Mouse (Mus musculus) neutrophil, adult 5-6 weeks (primary cell): ENCODE measurements around the gene Nodal. TPM values are rescaled to one million over a fixed set of nuclear protein-coding genes. Genes with fewer than 3 reads are reported as not detected.
"Not testable (repeated sequence)": the region's sequence is repeated elsewhere in the genome, so short reads cannot be mapped to it uniquely, and the experiment has no call there.

Experiments used
- ATAC-seq: fragments of 151-379, 151-347 bp; 2 replicates; pipeline ENCODE4 v1.8.0; 2017; ENCODE audit warnings: mild to moderate bottlenecking, moderate TSS enrichment; ENCODE audit not compliant: insufficient number of reproducible peaks, poor library complexity, low FRiP score, severe bottlenecking; ENCODE audit errors: extremely low read depth
- total RNA-seq: library from RNA; stranded (forward); fragments of 200-1000 nt; gene quantifications from 2 replicates; pipeline ENCODE4 v1.2.3, GENCODE M21; 2017

The Nodal gene
- total RNA-seq, 1 experiment from 2014 or later, result not detected

- ATAC-seq, result no peak
Measured at GRCm38 (mm10) chr10:61424500-61424899, 6.7 kb downstream of the Nodal start.

DNA sequence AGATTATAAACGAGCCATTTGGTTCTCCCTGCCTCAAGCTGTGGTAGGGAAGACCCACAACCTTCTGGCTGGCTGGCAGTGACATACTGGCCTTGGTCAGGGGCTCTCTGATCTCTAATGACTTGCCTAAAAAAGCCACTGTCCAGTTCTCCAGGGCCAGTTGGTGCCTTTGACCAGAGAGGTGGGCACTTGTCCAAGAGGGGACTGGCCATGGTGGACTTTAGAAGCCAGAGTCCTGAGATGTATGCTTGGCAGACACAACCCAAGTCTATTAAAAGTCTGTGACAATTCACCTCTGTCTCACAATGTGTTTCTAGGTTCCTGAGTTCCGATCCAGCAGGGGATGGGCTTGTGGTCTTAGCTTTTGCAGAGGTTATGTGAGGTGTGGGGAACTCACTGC, 7.3 kb downstream of the Nodal start:
- ATAC-seq, result no peak

DNA sequence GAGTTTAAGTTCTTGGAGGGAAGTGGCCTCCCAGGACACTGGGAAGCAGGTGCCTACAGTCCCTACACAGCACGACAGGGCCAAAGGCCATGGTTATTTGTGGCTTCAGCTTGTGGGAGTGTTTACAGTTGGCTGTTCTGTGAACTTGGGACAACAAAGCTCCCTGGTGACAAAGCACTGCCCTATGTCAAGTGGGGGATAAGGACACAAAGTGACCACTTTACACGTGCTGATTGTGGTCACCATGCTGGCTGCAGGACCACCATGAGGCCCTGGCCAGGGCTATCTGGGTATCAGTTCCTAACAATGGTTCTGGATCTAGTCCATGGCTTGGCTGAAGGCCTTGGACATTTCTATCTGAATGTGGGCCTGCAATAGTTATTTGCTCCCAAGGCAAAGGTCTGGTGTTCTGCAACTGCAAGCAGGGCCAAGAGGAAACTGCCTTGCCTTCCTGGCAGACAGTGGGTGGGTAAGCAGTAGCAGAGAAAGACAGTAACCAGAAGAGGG, 8.5 kb downstream of the Nodal start:
- ATAC-seq, result no peak

GRCm38 (mm10) chr10:61427951-61428350, 10.2 kb downstream of the Nodal start:
- no peak for ATAC-seq

GRCm38 (mm10) chr10:61428416-61428815, 10.6 kb downstream of the Nodal start:
- ATAC-seq, result no peak

DNA sequence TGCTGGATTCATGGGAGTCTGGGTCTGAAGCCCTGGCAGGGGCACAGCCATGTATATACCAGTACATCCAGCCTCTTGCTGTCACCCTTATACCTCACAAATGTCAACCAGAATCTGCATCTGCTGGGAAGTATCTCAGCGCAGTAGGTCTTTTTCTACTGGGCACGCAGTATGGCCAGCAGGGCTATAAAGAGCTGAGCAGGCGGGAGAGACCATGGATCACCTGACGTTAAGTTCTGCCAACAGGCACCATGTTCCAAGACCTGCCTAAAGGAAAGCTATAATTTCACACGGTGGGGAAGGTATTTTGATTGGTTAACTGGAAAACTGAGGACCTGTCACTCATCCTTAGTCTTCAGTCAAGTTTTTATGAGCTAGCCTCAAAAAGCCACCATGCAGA, 11.3 kb downstream of the Nodal start:
- no peak for ATAC-seq

DNA sequence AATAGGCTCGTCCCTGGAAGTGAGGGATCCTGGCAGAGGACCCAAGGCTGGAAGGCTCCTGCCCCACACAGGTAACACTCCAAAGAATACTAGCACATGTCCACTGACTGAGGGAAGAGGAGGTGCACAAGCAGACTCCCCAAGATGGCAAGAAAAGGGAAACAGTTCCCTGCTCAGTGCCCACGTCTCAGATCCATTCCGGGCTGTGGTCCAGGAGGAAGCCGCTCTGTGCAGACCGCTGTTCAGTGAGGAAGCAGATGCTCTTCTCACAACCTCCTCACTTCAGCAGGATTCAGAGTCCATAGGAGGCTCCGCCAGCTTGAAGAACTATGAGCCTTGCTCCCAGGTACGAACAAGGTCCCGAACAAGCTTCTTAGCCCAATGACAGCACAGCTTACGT, 13.6 kb downstream of the Nodal start:
- no peak for ATAC-seq

DNA sequence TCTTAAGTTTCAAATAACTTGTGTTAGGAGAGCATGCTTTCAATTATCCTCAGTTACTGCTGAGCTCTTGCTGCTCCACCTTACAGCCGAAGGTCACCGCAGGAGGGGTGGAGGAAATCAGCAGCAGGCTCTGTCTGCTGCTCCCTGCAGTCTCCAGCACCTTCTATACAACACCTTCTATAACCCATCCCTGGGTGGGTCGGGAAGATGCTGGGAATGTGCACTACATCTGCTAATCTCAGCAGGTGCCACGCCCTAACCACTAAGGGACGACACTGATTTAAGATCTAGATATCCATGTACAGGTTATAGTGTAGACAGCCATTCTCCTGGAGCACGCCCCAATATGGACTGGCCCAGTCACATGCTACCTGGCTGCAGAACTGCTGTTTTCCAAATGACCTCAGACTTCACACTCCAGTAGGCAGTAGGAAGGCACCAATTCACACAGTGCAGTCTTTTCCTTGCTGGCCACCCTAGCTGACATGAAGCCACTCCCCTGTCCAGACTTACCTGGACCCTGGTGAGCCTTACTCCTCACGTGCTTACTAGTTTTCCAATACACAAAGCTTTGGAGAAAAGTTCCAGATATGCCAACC, 22.5 kb downstream of the Nodal start:
- ATAC-seq, result no peak

- no peak for ATAC-seq
Measured at GRCm38 (mm10) chr10:61443456-61443855, 25.7 kb downstream of the Nodal start.

- no peak for ATAC-seq
Measured at GRCm38 (mm10) chr10:61443876-61444275, 26.1 kb downstream of the Nodal start.

- no peak for ATAC-seq
Measured at GRCm38 (mm10) chr10:61445016-61445415, 27.2 kb downstream of the Nodal start.

DNA sequence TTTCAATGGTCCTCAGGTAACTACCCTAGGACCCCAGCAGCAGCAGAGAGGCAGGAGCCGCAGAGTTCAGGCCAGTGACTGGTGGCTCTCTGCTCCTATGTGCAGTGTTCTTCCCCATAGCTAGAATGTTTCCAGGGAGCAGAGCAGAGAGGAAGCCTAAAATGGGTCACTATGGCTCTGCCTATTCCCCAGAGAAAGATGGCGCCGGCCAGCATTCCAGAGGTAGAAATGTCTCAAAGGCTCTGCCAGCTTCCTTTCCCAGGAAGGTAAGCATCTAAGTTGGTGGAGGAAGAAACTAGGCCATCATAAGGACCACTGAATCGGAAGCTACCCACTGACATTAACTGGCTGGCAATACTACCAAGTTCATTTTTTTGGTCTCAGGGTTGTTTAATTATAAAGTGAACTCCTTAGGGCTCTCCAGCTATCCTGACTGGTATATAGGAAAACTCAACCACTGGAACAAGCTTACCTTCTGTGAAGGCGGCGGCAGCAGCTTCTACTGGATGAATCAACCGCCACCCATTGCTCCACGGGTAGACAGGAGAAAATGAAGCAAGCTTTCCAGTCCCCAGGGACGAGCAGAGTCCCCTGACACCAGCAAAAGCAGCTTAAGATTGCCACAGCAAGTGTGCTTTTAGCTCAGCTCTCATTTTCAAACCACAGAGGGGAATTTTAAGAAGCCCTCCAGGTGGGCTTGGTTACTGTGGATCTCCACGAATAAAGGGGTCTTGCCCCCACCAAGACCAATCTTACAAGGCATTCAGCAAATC, 30.0 kb downstream of the Nodal start:
- no peak for ATAC-seq

- no peak for ATAC-seq
Measured at GRCm38 (mm10) chr10:61448834-61449233, 31.1 kb downstream of the Nodal start.

DNA sequence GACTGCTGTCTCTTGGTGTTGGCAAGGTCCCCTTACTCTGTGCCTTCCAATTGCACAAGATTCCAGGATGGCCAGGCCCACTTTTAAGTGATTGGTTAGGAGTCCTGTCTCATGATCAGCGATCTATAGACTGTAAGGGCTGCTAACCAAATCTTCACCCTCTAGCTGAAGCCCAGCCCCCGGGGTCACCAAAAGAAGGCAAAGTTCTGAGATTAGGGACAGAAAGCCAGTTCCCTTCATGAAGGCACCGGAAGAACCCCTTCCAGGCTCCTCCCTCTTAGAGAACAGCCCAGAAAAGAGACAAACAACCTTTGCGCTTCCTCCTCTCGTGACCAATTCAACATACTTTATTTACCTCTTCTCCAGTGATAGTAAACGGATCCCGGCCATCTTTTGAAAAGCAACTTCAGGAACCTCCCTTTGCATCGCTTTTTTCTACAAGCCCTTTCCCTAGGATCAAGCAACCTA, 33.7 kb downstream of the Nodal start:
- ATAC-seq, result peak; percentile 30; the same call in 1 of the 2 replicates

DNA sequence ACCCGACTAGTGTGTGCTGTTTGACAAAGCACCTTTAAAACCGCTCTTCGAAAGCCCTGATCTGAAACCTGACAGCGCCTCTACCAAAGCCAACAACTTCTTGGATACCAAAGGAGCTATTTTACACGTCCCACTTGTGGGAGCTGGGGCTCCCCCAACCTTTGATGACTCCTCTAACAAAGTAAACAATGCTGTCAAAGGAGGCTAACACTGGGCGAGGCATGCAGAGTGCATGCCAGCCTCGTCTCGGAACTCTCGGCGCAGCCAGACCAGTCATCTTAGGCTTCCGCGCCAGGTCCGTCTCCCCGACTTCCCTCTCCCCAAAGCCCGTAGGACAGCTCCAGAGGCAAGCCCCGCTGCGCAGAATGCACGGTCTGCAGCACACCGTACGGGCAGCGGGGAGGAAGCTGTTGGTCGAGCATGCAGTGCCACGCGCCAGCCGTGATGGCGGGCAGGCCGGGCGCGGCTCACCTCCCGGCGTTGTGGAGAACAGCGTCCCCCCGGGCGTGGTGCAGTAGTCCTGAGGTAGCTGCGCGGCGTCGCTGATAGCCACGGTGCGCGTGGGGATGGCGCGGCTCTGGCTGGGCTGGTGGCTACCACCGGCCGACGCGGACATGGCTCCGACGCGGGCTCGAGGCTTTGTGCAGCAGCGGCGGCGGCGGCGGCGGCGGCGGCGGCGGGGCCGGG, 34.3 kb downstream of the Nodal start:
- ATAC-seq, result no peak

- ATAC-seq, result peak; percentile 98
Measured at GRCm38 (mm10) chr10:61452645-61453044, 34.9 kb downstream of the Nodal start, which contains the start of gene Eif4ebp2. Gene Eif4ebp2, minus strand, starts transcription at chr10:61452661.

- not testable (repeated sequence) for ATAC-seq
Measured at GRCm38 (mm10) chr10:61453171-61453570, 35.4 kb downstream of the Nodal start.

DNA sequence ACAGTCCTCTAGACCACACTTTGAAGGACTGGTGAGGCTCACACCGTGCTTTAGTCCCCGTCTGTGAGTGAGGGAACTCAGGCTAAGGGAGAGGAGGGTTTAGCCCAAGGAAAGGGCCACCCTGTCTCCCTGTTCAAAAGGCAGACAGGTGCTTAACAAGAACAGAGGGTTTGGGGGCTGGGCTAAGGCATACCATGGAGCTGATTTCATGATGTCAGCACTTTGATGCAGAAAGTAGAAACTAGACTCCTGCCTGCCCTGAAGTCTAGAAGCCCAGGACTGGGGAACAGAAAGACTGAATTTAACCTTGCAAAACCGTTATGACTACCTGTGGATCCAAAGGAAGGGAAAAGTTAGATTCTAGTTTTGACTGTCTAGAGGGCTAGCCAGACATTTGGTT, 39.4 kb downstream of the Nodal start:
- ATAC-seq, result no peak

GRCm38 (mm10) chr10:61465009-61465408, 47.2 kb downstream of the Nodal start:
- no peak for ATAC-seq

DNA sequence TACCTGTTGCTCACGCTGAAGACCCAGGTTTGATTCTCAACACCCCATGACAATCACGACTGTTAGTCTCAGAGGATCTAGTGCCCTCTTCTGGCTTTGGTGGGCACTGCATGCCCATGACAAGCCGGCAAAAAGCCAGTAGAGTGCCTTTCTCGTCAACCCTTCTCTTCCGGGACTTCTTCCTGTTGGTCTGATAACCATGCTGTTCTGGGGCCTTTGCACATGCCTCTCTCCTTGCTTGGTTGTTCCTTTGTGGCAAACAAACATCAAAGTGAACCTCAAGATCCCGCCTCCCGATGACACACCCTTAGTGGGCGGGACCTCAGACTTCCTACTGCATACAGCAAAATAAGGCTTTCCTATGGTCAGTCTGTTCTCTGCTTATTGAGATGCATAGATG, 48.5 kb downstream of the Nodal start:
- 0 out of 2 replicates have a peak, but pooled peaks have one; percentile 17 for ATAC-seq
